Mouse (Mus musculus): ENCODE results near the gene Ppp1r13b. TPM values are rescaled to one million over a fixed set of nuclear protein-coding genes. Genes with fewer than 3 reads are reported as not detected.
"Not testable (repeated sequence)": the region's sequence is repeated elsewhere in the genome, so short reads cannot be mapped to it uniquely, and the experiment has no call there.

Ppp1r13b gene
- polyA plus RNA-seq (2015; fragmentation: Nextera tagmentation; extraction: Ambion mirVana) = 18.9 and 21.5 TPM in 2 replicates

DNA sequence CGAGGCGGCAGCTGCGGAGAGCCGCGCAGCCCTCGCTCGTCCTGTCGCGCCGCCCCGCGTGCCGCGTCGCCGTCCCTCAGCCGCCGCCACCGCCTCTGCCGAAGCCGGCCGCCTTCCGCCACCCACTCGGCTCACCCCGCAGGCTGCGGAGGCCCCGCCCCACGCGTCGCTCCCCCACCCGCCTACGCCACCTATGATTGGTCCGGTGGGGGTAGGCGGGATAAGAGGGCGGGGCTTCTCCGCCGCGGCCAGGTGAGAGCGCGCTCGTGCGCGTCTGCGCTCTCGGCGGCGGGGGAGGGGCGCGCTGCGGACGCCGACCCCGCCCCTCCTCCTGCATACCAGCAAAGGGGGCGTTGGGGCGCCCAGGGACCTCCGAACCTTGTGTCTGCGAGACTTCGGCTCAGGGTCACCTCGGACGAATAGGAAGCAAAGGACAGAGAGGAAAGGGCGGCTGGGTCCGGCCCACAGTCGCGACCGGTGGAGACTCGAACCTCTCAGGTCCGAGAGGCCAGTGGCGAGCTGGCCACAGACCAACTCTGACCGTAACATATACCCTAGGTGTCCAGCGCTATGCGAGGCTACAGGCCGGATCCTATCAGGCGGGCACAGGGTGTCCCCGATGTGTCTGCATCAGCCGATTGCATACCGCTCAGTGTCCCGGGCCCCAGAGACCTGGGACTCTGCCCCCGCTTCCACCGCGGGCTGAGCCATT lies at the start of gene Ppp1r13b:
Ppp1r13b (minus strand) TSS at position 141 of the 712 bp plus-strand sequence.
- TF ChIP-seq CTCF (IDR thresholded peaks at IDR 0.05; ENCODE audit: low read depth) (no peak), EP300 (optimal IDR thresholded peaks at IDR 0.05) (no peak)
- under 1% methylated on average over 60 of the region's 80 CpGs for WGBS
- peak; percentile 95 for ATAC-seq (ENCODE audit: low FRiP score, low TSS enrichment)

DNA sequence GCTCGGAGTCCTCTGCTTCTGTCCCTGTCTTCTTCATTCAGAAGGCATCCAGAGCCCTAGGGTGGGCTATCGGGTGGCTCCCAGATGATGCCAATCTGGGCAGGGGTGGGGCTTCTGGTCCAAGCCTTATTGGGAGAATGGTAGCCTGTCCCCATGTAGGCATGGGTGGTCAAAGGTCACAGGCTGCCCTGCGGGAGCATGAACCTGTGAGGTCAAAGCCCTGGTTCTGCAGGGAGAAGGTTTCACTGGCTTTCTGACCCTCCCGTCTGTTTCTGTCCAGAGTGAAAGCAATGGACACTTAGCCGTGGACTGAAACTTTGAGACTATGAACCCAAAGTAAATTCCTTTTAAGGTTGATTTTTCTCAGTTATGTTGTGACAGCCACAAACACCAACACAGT lies 48.3 kb upstream of the Ppp1r13b start:
- 84% methylated on average over 5 of the region's 5 CpGs for WGBS
- TF ChIP-seq EP300 (optimal IDR thresholded peaks at IDR 0.05) (no peak), CTCF (IDR thresholded peaks at IDR 0.05; ENCODE audit: low read depth) (no peak)
- peaks cover 10% of the 10 kb centered on the region; the same call in 1 of the 2 replicates for H3K36me3 ChIP-seq (ENCODE audit: control insufficient read depth, insufficient read depth, low read length)
- no peak overlapping the region for H3K4me2 ChIP-seq (replicated peaks; ENCODE audit: low read depth)
- no peak overlapping the region for H3K27ac ChIP-seq (replicated peaks)
- H3K9ac ChIP-seq (ENCODE audit: low read length) = no peak overlapping the region
- H3K27me3 ChIP-seq (ENCODE audit: control insufficient read depth, insufficient read depth, low read length) = no peaks in the 10 kb centered on the region
- no peak overlapping the region for H3K4me3 ChIP-seq (ENCODE audit: low read depth, low read length)
- H3K4me1 ChIP-seq (replicated peaks; ENCODE audit: control insufficient read depth, insufficient read depth) = peaks cover 5% of the 10 kb centered on the region; the same call in 1 of the 2 replicates
- no peaks in the 10 kb centered on the region for H3K9me3 ChIP-seq (ENCODE audit: control insufficient read depth, low read length)
- DNase-seq (ENCODE audit: low spot score) (no peak), ATAC-seq (ENCODE audit: low FRiP score, low TSS enrichment) (no peak)

More for the DNA sequence above, at the start of gene Ppp1r13b:
- no peaks in the 10 kb centered on the region for H3K36me3 ChIP-seq (ENCODE audit: control insufficient read depth, insufficient read depth, low read length)
- H3K4me3 ChIP-seq (ENCODE audit: low read depth, low read length) = peak within 1 kb of the TSS; percentile 74
- H3K27me3 ChIP-seq (ENCODE audit: control insufficient read depth, insufficient read depth, low read length) = no peaks in the 10 kb centered on the region
- H3K4me1 ChIP-seq (replicated peaks; ENCODE audit: control insufficient read depth, insufficient read depth) = no peaks in the 10 kb centered on the region
- H3K27ac ChIP-seq (replicated peaks) = peak within 1 kb of the TSS; percentile 97
- H3K9ac ChIP-seq (ENCODE audit: low read length) = peak within 1 kb of the TSS; percentile 80
- H3K4me2 ChIP-seq (replicated peaks; ENCODE audit: low read depth) = peak within 1 kb of the TSS; percentile 83
- peak; percentile 96 for DNase-seq (ENCODE audit: low spot score)
- H3K9me3 ChIP-seq (ENCODE audit: control insufficient read depth, low read length) = no peaks in the 10 kb centered on the region

DNA sequence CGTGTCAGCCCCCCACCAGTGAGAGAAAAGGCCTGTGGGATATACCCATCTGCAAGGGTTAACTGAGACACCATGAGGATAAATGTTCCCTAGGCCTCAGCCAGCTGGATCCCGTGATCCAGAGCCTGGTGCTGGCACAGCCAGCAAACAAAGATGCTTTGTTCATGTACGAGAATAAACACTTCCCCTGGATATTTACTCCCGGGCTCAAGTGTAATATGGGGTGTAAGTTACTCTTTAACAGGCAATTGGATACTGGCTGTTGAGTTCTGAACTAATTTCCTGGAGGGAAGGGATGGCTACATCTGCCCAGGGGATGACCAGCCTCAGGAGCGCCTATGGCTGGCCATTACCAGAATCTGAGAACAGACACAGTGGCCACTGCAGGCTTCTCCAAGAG lies 43.8 kb upstream of the Ppp1r13b start:
- ATAC-seq (ENCODE audit: low FRiP score, low TSS enrichment) (peak; percentile 70), DNase-seq (ENCODE audit: low spot score) (peak; percentile 62)
- Histone ChIP-seq H3K27me3 (ENCODE audit: control insufficient read depth, insufficient read depth, low read length) (no peaks in the 10 kb centered on the region), H3K9me3 (ENCODE audit: control insufficient read depth, low read length) (no peaks in the 10 kb centered on the region), H3K9ac (ENCODE audit: low read length) (no peak overlapping the region), H3K4me2 (replicated peaks; ENCODE audit: low read depth) (no peak overlapping the region), H3K4me3 (ENCODE audit: low read depth, low read length) (no peak overlapping the region), H3K27ac (replicated peaks) (peak overlapping the region; percentile 69), H3K4me1 (replicated peaks; ENCODE audit: control insufficient read depth, insufficient read depth) (peaks cover 5% of the 10 kb centered on the region; the same call in 1 of the 2 replicates), H3K36me3 (ENCODE audit: control insufficient read depth, insufficient read depth, low read length) (no peaks in the 10 kb centered on the region)
- WGBS = 25% methylated on average over 5 of the region's 5 CpGs
- no peak for TF ChIP-seq CTCF (IDR thresholded peaks at IDR 0.05; ENCODE audit: low read depth)
- TF ChIP-seq EP300 (optimal IDR thresholded peaks at IDR 0.05) = no peak

DNA sequence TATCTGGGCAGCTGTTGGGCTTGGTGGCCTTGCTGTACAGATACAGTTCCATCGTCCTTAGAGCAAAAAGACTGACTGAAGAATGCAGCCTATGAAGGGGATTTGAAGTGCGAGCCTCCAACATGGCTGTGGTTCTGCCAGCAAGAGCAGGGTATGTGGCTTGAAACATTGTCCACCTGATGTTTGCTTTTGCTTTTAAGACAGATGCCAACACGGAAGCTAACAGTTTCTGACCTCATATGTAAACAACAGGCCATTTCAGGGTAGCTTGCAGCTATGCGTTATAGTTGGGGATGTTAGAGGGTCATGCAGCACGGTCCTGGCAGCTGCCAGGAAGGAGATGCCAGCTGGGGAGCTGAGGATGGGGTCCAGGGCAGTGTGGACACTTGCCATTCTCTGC lies 42.6 kb upstream of the Ppp1r13b start:
- no peak for DNase-seq (ENCODE audit: low spot score)

DNA sequence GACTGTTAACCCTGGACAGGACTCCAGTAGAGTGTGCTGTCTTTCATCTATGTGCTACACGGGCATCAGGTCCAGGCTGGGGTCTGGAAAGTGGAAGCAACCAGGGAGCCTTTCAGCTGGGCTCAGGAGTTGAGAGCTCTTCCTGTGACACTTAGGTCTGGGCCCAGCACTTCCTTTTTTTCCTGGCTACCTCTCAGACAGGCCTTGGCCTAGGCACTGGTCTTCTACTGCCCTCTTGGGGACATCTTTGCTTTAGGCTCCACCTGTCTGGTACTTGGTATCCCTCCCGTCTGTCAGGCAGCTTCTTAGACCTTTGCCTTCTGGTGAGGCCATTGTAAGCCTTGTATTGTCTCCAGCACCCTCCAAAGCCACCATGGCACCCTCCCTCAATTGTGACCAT lies 38.8 kb upstream of the Ppp1r13b start:
- ATAC-seq (ENCODE audit: low FRiP score, low TSS enrichment) (peak; percentile 30), DNase-seq (ENCODE audit: low spot score) (peak; percentile 71)
- Histone ChIP-seq H3K9ac (ENCODE audit: low read length) (no peak overlapping the region), H3K27me3 (ENCODE audit: control insufficient read depth, insufficient read depth, low read length) (no peaks in the 10 kb centered on the region), H3K4me2 (replicated peaks; ENCODE audit: low read depth) (no peak overlapping the region), H3K4me3 (ENCODE audit: low read depth, low read length) (no peak overlapping the region), H3K36me3 (ENCODE audit: control insufficient read depth, insufficient read depth, low read length) (no peaks in the 10 kb centered on the region), H3K27ac (replicated peaks) (peak overlapping the region; percentile 53; the same call in 1 of the 2 replicates), H3K9me3 (ENCODE audit: control insufficient read depth, low read length) (no peaks in the 10 kb centered on the region), H3K4me1 (replicated peaks; ENCODE audit: control insufficient read depth, insufficient read depth) (peaks cover 11% of the 10 kb centered on the region; the same call in 1 of the 2 replicates)
- 43% methylated on average over 2 of the region's 2 CpGs for WGBS
- TF ChIP-seq EP300 (optimal IDR thresholded peaks at IDR 0.05) = no peak
- TF ChIP-seq CTCF (IDR thresholded peaks at IDR 0.05; ENCODE audit: low read depth) = peak; percentile 88

More for the DNA sequence above, 42.6 kb upstream of the Ppp1r13b start:
- no peaks in the 10 kb centered on the region for H3K27me3 ChIP-seq (ENCODE audit: control insufficient read depth, insufficient read depth, low read length)
- no peak overlapping the region for H3K27ac ChIP-seq (replicated peaks)
- no peak overlapping the region for H3K9ac ChIP-seq (ENCODE audit: low read length)
- H3K4me2 ChIP-seq (replicated peaks; ENCODE audit: low read depth) = no peak overlapping the region
- H3K4me1 ChIP-seq (replicated peaks; ENCODE audit: control insufficient read depth, insufficient read depth) = peaks cover 6% of the 10 kb centered on the region; the same call in 1 of the 2 replicates
- H3K36me3 ChIP-seq (ENCODE audit: control insufficient read depth, insufficient read depth, low read length) = no peaks in the 10 kb centered on the region
- no peaks in the 10 kb centered on the region for H3K9me3 ChIP-seq (ENCODE audit: control insufficient read depth, low read length)
- ATAC-seq (ENCODE audit: low FRiP score, low TSS enrichment) = no peak
- H3K4me3 ChIP-seq (ENCODE audit: low read depth, low read length) = no peak overlapping the region
- TF ChIP-seq CTCF (IDR thresholded peaks at IDR 0.05; ENCODE audit: low read depth) (no peak), EP300 (optimal IDR thresholded peaks at IDR 0.05) (no peak)
- 40% methylated on average over 5 of the region's 5 CpGs for WGBS

DNA sequence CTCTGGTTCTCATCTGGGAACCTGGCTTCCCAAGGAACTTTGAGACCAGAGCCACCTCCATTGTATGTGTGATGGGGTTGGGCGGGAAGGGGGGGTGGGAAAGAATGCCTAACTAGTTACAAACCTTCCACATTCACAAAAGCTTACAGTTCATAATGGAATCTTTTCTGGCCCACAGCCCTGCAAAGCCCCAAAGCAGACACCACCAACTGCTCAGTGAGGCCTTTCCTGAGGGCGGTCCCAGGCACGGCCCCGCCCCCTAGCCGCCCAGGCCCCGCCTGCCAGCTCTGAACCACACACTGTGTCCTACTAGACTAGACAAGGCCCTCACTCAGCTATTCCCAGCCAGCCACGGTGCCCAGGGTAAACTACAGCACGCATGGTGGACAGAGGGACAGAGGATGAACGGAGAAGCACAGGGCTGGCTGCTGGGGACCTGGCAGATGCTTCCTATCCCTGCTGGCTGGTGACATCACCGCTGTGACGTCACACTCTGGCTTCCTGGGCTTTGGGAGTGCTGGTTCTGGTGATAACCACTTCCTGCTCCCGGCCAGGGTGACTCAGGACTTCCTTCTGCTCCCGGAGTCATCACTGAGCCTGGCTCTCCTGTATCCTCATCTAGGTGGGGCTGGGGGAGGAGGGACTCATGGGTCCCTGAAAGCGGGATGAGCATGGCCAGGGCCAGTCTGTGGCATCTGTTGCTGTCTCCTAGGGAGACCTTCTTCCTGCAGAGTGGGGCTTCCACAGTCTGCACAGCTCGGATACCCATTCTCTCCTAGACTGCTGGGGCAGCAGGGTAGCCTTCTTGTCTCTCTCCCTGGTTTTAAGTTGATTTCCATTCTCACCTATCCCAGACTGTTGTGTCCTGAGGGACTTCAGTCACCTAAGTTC lies 38.1 kb upstream of the Ppp1r13b start:
- 54% methylated on average over 9 of the region's 15 CpGs for whole genome bisulfite sequencing
- not testable (repeated sequence) for H3K36me3 ChIP-seq (ENCODE audit: control insufficient read depth, insufficient read depth, low read length); H3K4me2 ChIP-seq (replicated peaks; ENCODE audit: low read depth); H3K9me3 ChIP-seq (ENCODE audit: control insufficient read depth, low read length); DNase-seq (ENCODE audit: low spot score); H3K4me1 ChIP-seq (replicated peaks; ENCODE audit: control insufficient read depth, insufficient read depth); H3K27me3 ChIP-seq (ENCODE audit: control insufficient read depth, insufficient read depth, low read length); H3K4me3 ChIP-seq (ENCODE audit: low read depth, low read length)
- peak; percentile 62 for ATAC-seq (ENCODE audit: low FRiP score, low TSS enrichment)
- H3K27ac ChIP-seq (replicated peaks) = peak overlapping the region; percentile 88
- 0 out of 2 replicates have a peak overlapping the region, but pooled peaks have one; percentile 38 for H3K9ac ChIP-seq (ENCODE audit: low read length)
